In the genomic region with DNA sequence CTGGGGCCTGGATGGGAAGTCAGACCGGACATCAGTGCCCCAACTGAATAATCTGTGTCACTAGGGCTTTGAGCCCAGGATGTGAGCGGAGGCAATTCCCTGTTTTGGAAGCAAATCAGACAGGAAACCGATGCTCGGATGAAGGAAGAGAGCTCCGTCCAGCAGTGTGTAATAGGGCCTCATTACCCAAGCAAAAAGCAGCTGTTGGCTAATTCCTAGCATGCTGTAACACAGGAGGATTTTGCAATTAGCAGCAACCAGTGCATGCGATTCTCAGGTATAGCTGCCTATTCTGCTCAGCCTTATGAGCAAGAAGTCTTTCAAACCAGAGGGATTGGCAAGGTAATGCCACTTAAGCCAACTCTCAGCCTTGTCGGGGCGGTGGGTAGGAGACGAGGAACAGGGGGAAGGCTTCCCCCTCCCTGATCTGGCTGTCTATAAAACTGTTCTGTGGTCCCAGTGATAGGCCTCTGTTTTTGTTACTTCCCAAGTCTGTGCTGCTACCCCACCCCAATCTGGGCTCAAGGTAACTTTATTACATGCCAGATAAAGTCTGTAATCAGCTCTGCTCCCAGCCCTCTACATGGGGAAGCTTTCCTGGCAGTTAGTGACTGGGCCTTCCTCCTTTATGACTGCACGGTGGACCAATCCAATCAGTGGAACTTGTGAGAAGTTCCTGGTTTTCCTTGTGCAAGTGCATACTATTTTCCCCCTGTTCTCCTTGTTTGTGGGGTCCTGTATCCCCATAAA, we compare ENCODE assay signal across 8 mouse cellular contexts. TPM values are rescaled to one million over a fixed set of nuclear protein-coding genes. Genes with fewer than 3 reads are reported as not detected.
DNase-seq lines count a peak whose midpoint lies in the region; ATAC-seq and TF ChIP-seq lines count a peak whose summit lies in the region.

No protein-coding gene starts in this region.

- H3K27ac ChIP-seq in embryonic facial prominence, embryonic 13.5 days: peak overlapping the region; percentile 98
- H3K27ac ChIP-seq in intestine, embryonic 14.5 days (ENCODE audit: low read depth): peak overlapping the region; percentile 99

- 27% methylated on average over 10 of the region's 10 CpGs for WGBS in embryonic facial prominence, embryonic 13.5 days
- 20% methylated on average over 10 of the region's 10 CpGs for WGBS in intestine, embryonic 14.5 days
- WGBS in lung, adult 2 months: 15% methylated on average over 10 of the region's 10 CpGs

- peak overlapping the region; percentile 90 for H3K9ac ChIP-seq in embryonic facial prominence, embryonic 13.5 days
- peak overlapping the region; percentile 96 for H3K9ac ChIP-seq in intestine, embryonic 14.5 days (ENCODE audit: low read length)

- TF ChIP-seq CTCF in lung, adult 2 months (IDR thresholded peaks at IDR 0.05; ENCODE audit: insufficient read depth, low read length): no peak

- no peaks in the 10 kb centered on the region for H3K9me3 ChIP-seq in embryonic facial prominence, embryonic 13.5 days
- no peaks in the 10 kb centered on the region for H3K9me3 ChIP-seq in intestine, embryonic 14.5 days (ENCODE audit: control insufficient read depth, low read length)

- TF ChIP-seq POLR2A in lung, adult 2 months (IDR thresholded peaks at IDR 0.05; ENCODE audit: borderline replicate concordance, extremely low read depth, low read depth, low read length): no peak

- H3K4me2 ChIP-seq in embryonic facial prominence, embryonic 13.5 days: peak overlapping the region; percentile 80
- peak overlapping the region; percentile 87 for H3K4me2 ChIP-seq in intestine, embryonic 14.5 days (ENCODE audit: low read length)

- no peaks in the 10 kb centered on the region for H3K27me3 ChIP-seq in embryonic facial prominence, embryonic 13.5 days
- no peaks in the 10 kb centered on the region for H3K27me3 ChIP-seq in intestine, embryonic 14.5 days (replicated peaks; ENCODE audit: control insufficient read depth, insufficient read depth, low read length)

- no peaks in the 10 kb centered on the region for H3K36me3 ChIP-seq in embryonic facial prominence, embryonic 13.5 days
- H3K36me3 ChIP-seq in intestine, embryonic 14.5 days (ENCODE audit: control insufficient read depth, insufficient read depth, low read length): peaks cover 5% of the 10 kb centered on the region; the same call in 1 of the 2 replicates

- peak; percentile 18 for DNase-seq in cerebellum, adult 9-10 months
- no peak for DNase-seq in cerebellum, postnatal 14 days
- DNase-seq in intestine, embryonic 14.5 days (ENCODE audit: low spot score): peak; percentile 73
- peak; percentile 49 for DNase-seq in lung, adult 2 months
- DNase-seq in right cerebral cortex, postnatal 4 days: no peak
- DNase-seq in frontal cortex, postnatal 10 days (ENCODE audit: low spot score in 2 of 2): no peak
- DNase-seq in embryo, embryonic 11 days: no peak

- peaks cover 63% of the 10 kb centered on the region for H3K4me1 ChIP-seq in embryonic facial prominence, embryonic 13.5 days
- H3K4me1 ChIP-seq in intestine, embryonic 14.5 days (replicated peaks; ENCODE audit: control insufficient read depth, insufficient read depth, low read length): peaks cover 30% of the 10 kb centered on the region; the same call in 1 of the 2 replicates
- peaks cover 23% of the 10 kb centered on the region for H3K4me1 ChIP-seq in lung, adult 2 months (ENCODE audit: control insufficient read depth, insufficient read depth, low read length)

- ATAC-seq in embryonic facial prominence, embryonic 13.5 days (ENCODE audit: insufficient number of reproducible peaks, insufficient read depth, low FRiP score, low TSS enrichment, low read depth): no peak
- ATAC-seq in intestine, embryonic 14.5 days (replicated peaks; ENCODE audit: low FRiP score, low TSS enrichment, low read depth): no peak

- H3K4me3 ChIP-seq in embryonic facial prominence, embryonic 13.5 days: peak overlapping the region; percentile 77
- H3K4me3 ChIP-seq in intestine, embryonic 14.5 days (ENCODE audit: low read depth, low read length): peak overlapping the region; percentile 86
- H3K4me3 ChIP-seq in lung, adult 2 months (replicated peaks; ENCODE audit: extremely low read depth, low read depth, low read length): peak overlapping the region; percentile 38

RNA-seq across cellular contexts. Expression of a gene that starts 3.0 kb away (rescaled TPM):
- polyA plus RNA-seq in embryonic facial prominence, embryonic 13.5 days (2015; fragmentation: Nextera tagmentation; extraction: Ambion mirVana): 6.9 and 7.0 TPM in 2 replicates
- 10.1 and 10.2 TPM in 2 replicates for polyA plus RNA-seq in intestine, embryonic 14.5 days (2014; fragmentation: Nextera tagmentation; extraction: Ambion mirVana)
- 22.6 and 25.2 TPM in 2 replicates for polyA plus RNA-seq in lung, adult 2 months (2012; rRNA removed)

Comparison
In these comparisons a context has a peak if more than half of its experiments do, and no peak if none do; other contexts are left out.
1. DNase-seq: peak in cerebellum, adult 9-10 months (single experiment), intestine, embryonic 14.5 days (single experiment) and lung, adult 2 months (single experiment); none in cerebellum, postnatal 14 days (0 of 2), right cerebral cortex, postnatal 4 days (single experiment), frontal cortex, postnatal 10 days (0 of 2) and embryo, embryonic 11 days (single experiment).
2. Peak in every context shown above with its lines, with median percentiles within 50 percentile points of each other: H3K4me3 ChIP-seq.